Mouse (Mus musculus) limb, embryonic 12.5 days (tissue): ENCODE data around the gene Tti1. TPM values are rescaled to one million over a fixed set of nuclear protein-coding genes. Genes with fewer than 3 reads are reported as not detected.
"Not testable (repeated sequence)": the region's sequence is repeated elsewhere in the genome, so short reads cannot be mapped to it uniquely, and the experiment has no call there.

Source experiments
- ATAC-seq: fragments of 200-750 bp; cut with Nextera tagmentation; 2 replicates; pipeline ENCODE4 v1.8.0; 2017; ENCODE audit warnings: low read depth, moderate TSS enrichment; ENCODE audit not compliant: insufficient number of reproducible peaks, insufficient read depth, low FRiP score, low TSS enrichment
- H3K27ac ChIP-seq: fragments of 300-500 bp; sonication (generic); 2 replicates; pipeline ENCODE4 v1.5.1; 2016; ENCODE audit warnings: mild to moderate bottlenecking, moderate library complexity
- H3K27me3 ChIP-seq: fragments of 300-500 bp; sonication (generic); 2 replicates; pipeline ENCODE4 v1.6.1; 2016; ENCODE audit warnings: mild to moderate bottlenecking, moderate library complexity
- H3K36me3 ChIP-seq: fragments of 300-500 bp; sonication (generic); 2 replicates; pipeline ENCODE4 v1.6.1; 2016; ENCODE audit warnings: mild to moderate bottlenecking, moderate library complexity
- H3K4me1 ChIP-seq: fragments of 300-500 bp; sonication (generic); replicated peaks from 2 replicates; pipeline ENCODE4 v1.6.1; 2016
- H3K4me2 ChIP-seq: fragments of 300-500 bp; sonication (generic); 2 replicates; pipeline ENCODE4 v1.6.1; 2016; ENCODE audit warnings: mild to moderate bottlenecking, moderate library complexity
- H3K4me3 ChIP-seq: fragments of 300-500 bp; sonication (generic); replicated peaks from 2 replicates; pipeline ENCODE4 v1.5.1; 2016; ENCODE audit warnings: mild to moderate bottlenecking
- H3K9ac ChIP-seq: fragments of 300-500 bp; sonication (generic); replicated peaks from 2 replicates; pipeline ENCODE4 v1.6.1; 2016; ENCODE audit warnings: mild to moderate bottlenecking, moderate library complexity
- H3K9me3 ChIP-seq: fragments of 300-500 bp; sonication (generic); 2 replicates; pipeline ENCODE4 v1.6.1; 2016; ENCODE audit warnings: mild to moderate bottlenecking, moderate library complexity
- WGBS: fragments of 180-500 bp; shearing (Covaris S2); methylation state at CpG from one replicate; pipeline ENCODE4 v1.1.7; 2016; 5-methylcytosine and 5-hydroxymethylcytosine counted together
- polyA plus RNA-seq: library from polyadenylated mRNA; unstranded; fragments of >200 nt; fragmentation: Nextera tagmentation; extraction: Ambion mirVana; gene quantifications from 2 replicates; pipeline ENCODE4 v1.2.1, GENCODE M21; 2016

The Tti1 gene
- polyA plus RNA-seq, 1 experiment from 2014 or later, result 28.1 TPM

DNA sequence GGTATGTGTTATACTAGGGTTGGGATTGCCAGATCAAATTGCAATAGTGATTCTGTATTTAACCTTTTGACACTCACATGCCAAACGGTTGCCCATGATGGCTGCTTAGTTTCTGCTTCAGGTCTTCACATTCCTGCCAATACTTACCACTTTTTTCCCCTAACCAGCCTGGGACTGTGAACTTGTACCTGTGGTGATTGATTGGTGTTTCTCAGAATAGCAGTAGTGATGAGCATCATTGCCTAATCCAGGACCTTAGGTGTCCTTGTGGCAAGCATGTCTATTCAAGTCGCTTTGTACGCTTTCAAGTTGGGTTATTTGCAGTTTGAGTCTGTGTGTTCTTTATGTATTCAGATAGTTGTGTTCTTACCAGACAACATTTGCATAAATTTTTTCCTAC is 34.8 kb upstream of the Tti1 start:
- Histone ChIP-seq H3K4me1 (no peaks in the 10 kb centered on the region), H3K4me2 (no peak overlapping the region), H3K27me3 (no peaks in the 10 kb centered on the region), H3K9me3 (no peaks in the 10 kb centered on the region), H3K9ac (no peak overlapping the region), H3K27ac (no peak overlapping the region), H3K4me3 (no peak overlapping the region), H3K36me3 (peaks cover 94% of the 10 kb centered on the region)
- 85% methylated on average over 3 of the region's 3 CpGs for WGBS
- ATAC-seq, result no peak

DNA sequence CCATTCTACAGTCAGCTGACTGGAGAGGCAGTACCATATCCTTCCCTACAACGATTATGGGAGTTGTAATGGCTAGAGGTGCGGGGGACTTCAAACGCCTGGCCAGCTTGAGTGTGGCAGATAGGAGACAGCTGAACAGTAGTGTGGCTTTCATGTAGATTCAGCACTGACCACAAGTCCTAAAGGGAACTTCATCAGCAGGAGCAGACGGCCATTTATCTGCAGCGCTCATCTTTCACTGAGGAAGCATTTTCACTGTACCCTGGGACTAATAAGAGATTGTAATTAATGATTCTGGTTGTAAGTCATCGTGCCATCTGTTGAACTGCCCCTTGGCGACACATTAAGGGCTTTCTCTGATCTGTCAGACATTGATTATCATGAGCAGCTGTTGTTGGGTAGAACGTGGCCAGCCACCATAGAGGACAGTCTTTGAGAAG is 31.5 kb upstream of the Tti1 start:
- H3K9me3 ChIP-seq, result no peaks in the 10 kb centered on the region
- H3K36me3 ChIP-seq, result peaks cover 96% of the 10 kb centered on the region
- ATAC-seq, result no peak
- no peak overlapping the region for H3K4me3 ChIP-seq
- H3K4me1 ChIP-seq, result no peaks in the 10 kb centered on the region
- no peak overlapping the region for H3K4me2 ChIP-seq
- no peak overlapping the region for H3K27ac ChIP-seq
- no peaks in the 10 kb centered on the region for H3K27me3 ChIP-seq
- WGBS, result 77% methylated on average over 8 of the region's 8 CpGs
- H3K9ac ChIP-seq, result no peak overlapping the region

DNA sequence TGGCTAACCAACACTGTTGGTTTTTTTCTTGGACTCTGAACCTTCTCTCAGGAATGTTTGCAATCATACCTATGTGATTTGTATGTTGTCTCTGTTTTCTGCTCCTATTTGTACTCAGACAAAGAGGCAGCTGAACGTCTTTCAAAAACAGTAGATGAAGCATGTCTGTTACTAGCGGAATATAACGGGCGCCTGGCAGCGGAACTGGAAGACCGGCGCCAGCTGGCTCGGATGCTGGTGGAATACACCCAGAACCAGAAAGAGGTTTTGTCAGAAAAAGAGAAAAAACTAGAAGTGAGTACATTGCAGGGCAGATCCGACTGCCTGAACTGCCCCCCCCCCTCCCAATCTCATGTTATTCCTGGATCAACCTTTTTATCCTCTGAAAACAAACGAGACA is 30.3 kb upstream of the Tti1 start:
- ATAC-seq, result no peak
- Histone ChIP-seq H3K4me3 (no peak overlapping the region), H3K4me2 (no peak overlapping the region), H3K4me1 (no peaks in the 10 kb centered on the region), H3K36me3 (peaks cover 91% of the 10 kb centered on the region), H3K9ac (no peak overlapping the region), H3K27me3 (no peaks in the 10 kb centered on the region), H3K9me3 (no peaks in the 10 kb centered on the region), H3K27ac (no peak overlapping the region)
- WGBS, result 87% methylated on average over 10 of the region's 10 CpGs

DNA sequence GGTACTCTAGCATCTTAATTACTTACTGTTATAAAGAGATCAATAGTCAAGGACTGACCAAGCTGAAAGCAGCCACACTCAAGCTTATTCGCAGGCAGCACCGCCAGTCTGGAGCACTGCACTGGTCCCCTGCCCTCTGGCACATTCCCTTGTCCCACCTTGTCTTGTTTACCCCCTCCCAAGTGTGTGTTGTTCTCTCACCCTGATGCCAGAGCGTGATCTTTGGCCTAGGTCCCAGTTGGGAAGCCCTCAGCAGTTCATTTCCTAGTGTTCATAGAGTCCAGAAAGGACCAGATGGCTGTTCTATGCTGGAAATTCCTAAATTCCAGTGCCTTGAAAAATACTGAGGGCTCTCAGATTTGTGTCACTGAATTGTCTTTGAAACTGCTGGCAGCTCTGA is 28.8 kb upstream of the Tti1 start:
- Histone ChIP-seq H3K27ac (no peak overlapping the region), H3K4me2 (no peak overlapping the region), H3K9ac (no peak overlapping the region), H3K4me1 (no peaks in the 10 kb centered on the region), H3K27me3 (no peaks in the 10 kb centered on the region), H3K4me3 (no peak overlapping the region), H3K36me3 (peaks cover 84% of the 10 kb centered on the region), H3K9me3 (no peaks in the 10 kb centered on the region)
- ATAC-seq, result no peak
- WGBS, result 93% methylated on average over 3 of the region's 3 CpGs

DNA sequence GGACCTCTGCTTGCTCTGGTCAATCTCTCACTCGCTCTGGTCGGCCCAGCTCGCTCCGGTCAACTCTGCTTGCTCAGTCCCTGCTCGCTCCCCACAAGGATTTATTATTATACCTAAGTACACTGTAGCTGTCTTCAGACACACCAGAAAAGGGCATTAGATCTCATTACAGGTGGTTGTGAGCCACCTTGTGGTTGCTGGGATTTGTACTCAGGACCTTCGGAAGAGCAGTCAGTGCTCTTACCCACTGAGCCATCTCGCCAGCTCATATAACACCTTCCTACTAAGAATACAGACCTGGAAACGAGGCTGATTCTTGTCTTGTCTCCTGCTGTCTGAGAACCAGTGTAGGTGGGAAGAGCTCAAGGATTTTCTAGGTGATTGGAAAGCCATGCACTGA is 27.1 kb upstream of the Tti1 start:
- peaks cover 77% of the 10 kb centered on the region for H3K36me3 ChIP-seq
- 85% methylated on average over 8 of the region's 8 CpGs for WGBS
- ATAC-seq, result not testable (repeated sequence)

DNA sequence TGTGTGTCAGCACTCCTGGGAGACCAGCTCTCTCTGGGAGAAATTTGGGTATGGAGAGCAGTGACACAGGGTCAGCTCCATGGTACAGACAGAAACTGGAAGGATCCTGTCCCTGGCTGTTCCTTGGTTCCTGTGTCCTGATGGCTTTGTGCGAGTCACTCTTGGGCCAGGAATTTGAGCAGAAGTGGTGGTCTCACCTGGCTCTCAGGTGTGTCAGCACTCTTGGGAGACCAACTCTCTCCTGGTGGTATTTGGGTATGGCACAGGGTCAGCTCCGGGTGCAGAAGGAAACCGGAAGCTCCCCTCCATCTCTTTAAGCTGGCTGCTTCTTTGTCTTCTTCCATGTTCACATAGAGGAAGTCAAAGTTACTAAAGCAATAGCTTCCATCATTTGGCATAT is 26.4 kb upstream of the Tti1 start:
- H3K9me3 ChIP-seq, result no peaks in the 10 kb centered on the region
- H3K9ac ChIP-seq, result no peak overlapping the region
- no peaks in the 10 kb centered on the region for H3K4me1 ChIP-seq
- peaks cover 76% of the 10 kb centered on the region for H3K36me3 ChIP-seq
- no peak for ATAC-seq
- H3K4me2 ChIP-seq, result no peak overlapping the region
- H3K4me3 ChIP-seq, result no peak overlapping the region
- 91% methylated on average over 3 of the region's 3 CpGs for WGBS
- no peaks in the 10 kb centered on the region for H3K27me3 ChIP-seq
- H3K27ac ChIP-seq, result no peak overlapping the region

More for the DNA sequence above, 27.1 kb upstream of the Tti1 start:
- H3K27ac ChIP-seq, H3K9ac ChIP-seq, H3K9me3 ChIP-seq, H3K4me2 ChIP-seq, H3K27me3 ChIP-seq, H3K4me3 ChIP-seq, H3K4me1 ChIP-seq: not testable (repeated sequence)

DNA sequence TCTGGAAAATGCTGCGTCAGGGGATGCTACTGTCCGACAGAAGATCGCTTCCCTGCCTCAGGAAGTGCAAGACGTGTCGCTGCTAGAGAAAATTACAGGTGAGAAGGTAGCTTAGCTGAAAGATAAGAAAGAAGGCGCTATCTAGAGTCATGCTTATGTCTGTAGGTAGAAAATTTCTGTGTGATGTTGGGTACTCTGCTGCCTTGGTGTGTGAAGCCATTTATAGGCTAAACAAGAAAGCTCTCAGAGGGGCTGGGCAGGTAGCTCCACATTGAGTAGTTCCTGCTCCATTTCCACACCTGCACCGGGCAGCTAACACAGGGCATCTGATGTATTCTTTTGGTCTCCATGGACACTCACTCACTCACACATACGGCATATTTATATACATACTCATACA is 21.9 kb upstream of the Tti1 start:
- H3K27ac ChIP-seq, result no peak overlapping the region
- no peak for ATAC-seq
- no peak overlapping the region for H3K4me3 ChIP-seq
- H3K27me3 ChIP-seq, result no peaks in the 10 kb centered on the region
- H3K9ac ChIP-seq, result no peak overlapping the region
- no peaks in the 10 kb centered on the region for H3K9me3 ChIP-seq
- H3K4me2 ChIP-seq, result no peak overlapping the region
- H3K36me3 ChIP-seq, result peaks cover 67% of the 10 kb centered on the region
- WGBS, result 96% methylated on average over 8 of the region's 8 CpGs
- H3K4me1 ChIP-seq, result no peaks in the 10 kb centered on the region

DNA sequence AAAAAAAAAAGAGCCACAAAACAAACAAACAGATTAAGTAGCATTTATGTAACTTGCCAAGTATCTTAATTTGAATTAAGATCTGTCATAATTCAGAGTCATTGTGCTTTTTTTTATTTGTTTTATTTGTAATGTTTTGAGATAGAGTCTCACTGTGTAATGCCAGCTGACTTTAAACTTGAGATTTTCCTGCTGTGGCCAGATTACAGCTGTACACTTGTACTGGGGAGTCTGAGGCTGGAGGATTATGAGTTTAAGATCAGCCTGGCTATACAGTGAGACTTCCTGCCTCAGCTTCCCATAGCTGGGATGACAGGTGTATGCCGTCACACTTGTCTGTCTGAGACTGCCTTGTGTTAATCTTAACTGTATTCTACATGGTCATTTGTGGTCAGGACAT is 20.5 kb upstream of the Tti1 start:
- H3K4me2 ChIP-seq, result no peak overlapping the region
- no peaks in the 10 kb centered on the region for H3K27me3 ChIP-seq
- no peaks in the 10 kb centered on the region for H3K4me1 ChIP-seq
- 96% methylated on average over 1 of the region's 1 CpGs for WGBS
- H3K9me3 ChIP-seq, result no peaks in the 10 kb centered on the region
- no peak overlapping the region for H3K4me3 ChIP-seq
- no peak overlapping the region for H3K9ac ChIP-seq
- no peak for ATAC-seq
- peaks cover 72% of the 10 kb centered on the region for H3K36me3 ChIP-seq
- no peak overlapping the region for H3K27ac ChIP-seq

DNA sequence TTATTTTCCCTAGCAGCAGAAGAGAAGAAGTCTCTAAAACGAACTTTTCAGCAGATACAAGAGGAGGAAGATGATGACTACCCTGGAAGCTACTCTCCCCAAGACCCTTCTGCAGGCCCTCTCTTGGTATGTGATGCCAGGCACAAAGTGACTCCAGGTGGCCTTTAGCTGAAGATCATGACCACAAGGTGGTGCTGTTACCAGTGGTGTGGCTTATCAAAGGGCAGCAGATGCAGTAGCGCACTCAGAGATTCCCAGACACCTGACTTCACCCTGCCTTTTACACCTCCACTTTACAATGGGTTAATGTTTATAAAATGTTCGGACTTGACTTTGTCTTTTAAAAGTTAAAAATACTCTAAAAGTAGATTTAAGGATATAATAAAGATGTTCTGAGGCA is 19.7 kb upstream of the Tti1 start:
- no peak overlapping the region for H3K27ac ChIP-seq

DNA sequence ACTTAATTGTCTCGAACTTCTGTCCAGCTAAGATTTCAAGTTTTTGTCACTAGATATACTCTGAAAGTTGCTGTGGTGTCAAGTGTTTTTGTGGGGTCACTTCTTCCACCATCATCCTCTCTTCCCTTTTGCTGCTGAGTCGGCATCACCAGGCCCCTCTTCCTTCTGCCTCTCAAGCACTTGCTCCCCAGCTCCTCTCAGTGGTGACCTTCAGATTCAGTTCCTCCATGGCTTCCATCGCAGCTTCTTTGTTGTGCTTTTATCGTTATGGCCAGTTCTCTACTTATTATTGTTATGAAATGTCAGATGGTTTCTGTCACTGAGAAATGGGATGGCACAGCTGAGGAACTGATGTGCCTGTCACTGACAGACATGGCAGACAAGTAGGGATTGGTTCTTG is 18.0 kb upstream of the Tti1 start:
- Histone ChIP-seq H3K27me3 (no peaks in the 10 kb centered on the region), H3K36me3 (peaks cover 81% of the 10 kb centered on the region), H3K4me2 (no peak overlapping the region), H3K9me3 (no peaks in the 10 kb centered on the region), H3K4me1 (no peaks in the 10 kb centered on the region), H3K9ac (no peak overlapping the region), H3K4me3 (no peak overlapping the region), H3K27ac (no peak overlapping the region)
- 77% methylated on average over 4 of the region's 4 CpGs for WGBS
- ATAC-seq, result no peak

More for the DNA sequence above, 19.7 kb upstream of the Tti1 start:
- H3K9me3 ChIP-seq, result no peaks in the 10 kb centered on the region
- no peak overlapping the region for H3K4me3 ChIP-seq
- no peak overlapping the region for H3K4me2 ChIP-seq
- peaks cover 81% of the 10 kb centered on the region for H3K36me3 ChIP-seq
- no peak for ATAC-seq
- no peaks in the 10 kb centered on the region for H3K27me3 ChIP-seq
- WGBS, result 66% methylated on average over 3 of the region's 3 CpGs
- no peaks in the 10 kb centered on the region for H3K4me1 ChIP-seq
- H3K9ac ChIP-seq, result no peak overlapping the region

DNA sequence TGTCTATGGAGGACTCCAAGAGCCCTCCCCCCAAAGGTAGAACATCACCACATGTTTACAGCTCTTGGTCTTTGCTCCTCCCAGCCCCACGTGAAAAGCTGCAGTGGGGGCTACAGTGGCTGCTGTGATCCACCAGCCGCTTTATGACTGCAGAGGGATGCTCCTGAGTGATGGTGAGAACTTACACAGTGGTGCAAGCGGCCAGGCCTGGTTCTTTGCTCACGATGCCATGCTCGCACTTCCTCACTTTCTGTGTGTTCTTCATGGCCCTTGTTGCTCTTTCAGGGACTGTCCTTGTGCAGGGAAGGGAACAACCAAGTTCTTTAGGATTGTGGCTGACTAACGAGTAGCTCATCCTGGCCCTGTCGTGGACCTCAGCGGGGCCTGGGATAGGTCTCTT is 15.3 kb upstream of the Tti1 start:
- Histone ChIP-seq H3K36me3 (peaks cover 83% of the 10 kb centered on the region), H3K4me1 (no peaks in the 10 kb centered on the region), H3K4me2 (no peak overlapping the region), H3K4me3 (no peak overlapping the region), H3K27me3 (no peaks in the 10 kb centered on the region), H3K27ac (no peak overlapping the region), H3K9me3 (no peaks in the 10 kb centered on the region), H3K9ac (no peak overlapping the region)
- ATAC-seq, result no peak
- 83% methylated on average over 8 of the region's 8 CpGs for WGBS

DNA sequence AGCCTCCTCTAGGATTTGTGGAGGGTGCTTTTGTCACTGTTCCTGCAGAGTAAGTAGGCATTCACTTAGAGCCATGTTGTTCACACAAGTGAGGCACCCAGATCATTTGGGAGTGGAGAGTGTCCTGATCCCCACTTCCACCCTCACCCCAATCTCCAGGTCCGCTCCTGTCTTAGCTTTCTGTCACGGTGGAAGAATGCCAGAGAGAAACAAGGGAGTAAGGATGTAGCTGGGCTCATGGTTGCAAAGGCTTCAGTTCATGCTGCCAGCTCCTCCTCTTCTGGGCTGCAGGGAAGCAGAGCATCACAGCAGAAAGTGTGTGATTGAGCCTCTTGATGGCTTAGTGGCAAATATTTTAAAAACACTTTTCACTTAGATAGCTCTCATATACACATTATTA is 12.2 kb upstream of the Tti1 start:
- H3K4me2 ChIP-seq, result no peak overlapping the region
- no peak for ATAC-seq
- H3K36me3 ChIP-seq, result peaks cover 77% of the 10 kb centered on the region
- H3K4me1 ChIP-seq, result no peaks in the 10 kb centered on the region
- no peak overlapping the region for H3K4me3 ChIP-seq
- no peaks in the 10 kb centered on the region for H3K9me3 ChIP-seq
- no peak overlapping the region for H3K27ac ChIP-seq
- H3K27me3 ChIP-seq, result no peaks in the 10 kb centered on the region
- 82% methylated on average over 2 of the region's 2 CpGs for WGBS
- H3K9ac ChIP-seq, result no peak overlapping the region
